Mouse (Mus musculus): ENCODE results near the gene Pecam1. TPM values are rescaled to one million over a fixed set of nuclear protein-coding genes. Genes with fewer than 3 reads are reported as not detected.

Gene Pecam1
- polyA plus RNA-seq, 1 experiment from 2014 or later: 16.0 TPM

DNA sequence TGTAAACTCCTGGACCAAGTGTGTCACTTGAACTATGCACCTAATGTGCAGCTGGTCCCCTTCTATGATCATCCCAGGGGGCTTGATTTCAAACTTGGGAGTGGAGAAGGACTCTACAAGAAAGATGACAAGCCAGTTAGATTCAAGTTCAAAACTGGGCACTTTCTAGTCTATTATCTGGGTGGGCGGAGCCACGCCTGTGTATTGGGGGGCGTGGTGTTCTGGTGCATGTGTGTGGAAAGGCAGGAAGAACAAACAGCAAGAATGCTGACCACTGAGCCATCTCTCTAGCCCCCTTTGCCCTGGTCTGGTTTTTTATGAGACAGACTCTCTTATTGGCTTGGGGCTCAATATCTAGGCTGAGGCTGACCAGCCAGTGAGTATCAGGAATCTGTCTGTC is 54.5 kb downstream of the Pecam1 start:
- 96% methylated on average over 3 of the region's 3 CpGs for WGBS
- no peaks in the 10 kb centered on the region for H3K27me3 ChIP-seq (ENCODE audit: poor library complexity, severe bottlenecking)
- H3K4me1 ChIP-seq: no peaks in the 10 kb centered on the region
- no peak overlapping the region for H3K27ac ChIP-seq
- no peak for DNase-seq (ENCODE audit: extremely low spot score, low spot score)
- H3K36me3 ChIP-seq (replicated peaks): no peaks in the 10 kb centered on the region
- no peak overlapping the region for H3K4me3 ChIP-seq
- H3K9me3 ChIP-seq: no peaks in the 10 kb centered on the region

DNA sequence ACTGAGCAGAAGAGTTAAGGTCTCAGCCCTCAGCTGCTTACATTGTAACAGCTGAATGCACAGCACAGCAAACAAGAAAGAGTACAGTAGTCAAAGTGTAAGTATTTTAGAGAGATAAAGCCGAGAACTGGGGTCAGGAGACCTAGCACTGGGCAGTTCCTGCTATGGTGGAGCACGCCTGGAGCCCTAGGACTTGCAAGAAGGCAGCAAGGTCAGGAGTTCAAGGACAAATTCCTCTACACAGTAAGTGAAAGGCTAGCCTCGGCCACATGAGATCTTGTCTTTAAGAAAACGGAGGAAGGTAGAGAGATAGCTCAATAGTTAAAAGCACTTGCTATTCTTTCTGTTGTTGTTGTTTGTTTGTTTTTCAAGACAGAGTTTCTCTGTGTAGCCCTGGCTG is 57.5 kb downstream of the Pecam1 start:
- Histone ChIP-seq H3K9me3 (no peaks in the 10 kb centered on the region), H3K4me3 (no peak overlapping the region), H3K4me1 (no peaks in the 10 kb centered on the region), H3K27ac (no peak overlapping the region), H3K27me3 (ENCODE audit: poor library complexity, severe bottlenecking) (no peaks in the 10 kb centered on the region), H3K36me3 (replicated peaks) (no peaks in the 10 kb centered on the region)
- WGBS: 86% methylated on average over 4 of the region's 4 CpGs
- DNase-seq (ENCODE audit: extremely low spot score, low spot score): no peak

DNA sequence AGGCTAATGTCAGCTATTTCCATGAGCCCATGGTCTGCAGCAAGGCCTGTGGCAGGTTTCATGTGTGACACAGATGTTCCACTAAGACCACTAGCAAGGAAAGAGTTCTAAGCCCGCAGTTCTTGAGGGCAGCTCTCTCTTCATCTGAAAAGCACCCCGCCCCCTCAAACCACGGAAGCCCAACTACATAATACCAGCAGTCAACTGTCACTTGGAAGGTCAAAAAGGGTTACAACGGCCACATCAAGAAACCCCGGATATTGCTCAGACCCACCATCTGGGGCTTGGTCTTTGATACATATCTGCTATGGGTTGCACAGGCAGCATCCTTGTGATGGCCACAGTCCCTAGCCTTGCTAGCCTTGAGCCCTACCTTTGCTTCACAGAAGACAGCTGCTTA is 62.1 kb downstream of the Pecam1 start:
- H3K27me3 ChIP-seq (ENCODE audit: poor library complexity, severe bottlenecking): no peaks in the 10 kb centered on the region
- no peaks in the 10 kb centered on the region for H3K4me1 ChIP-seq
- no peak for DNase-seq (ENCODE audit: extremely low spot score, low spot score)
- WGBS: 92% methylated on average over 5 of the region's 5 CpGs
- H3K27ac ChIP-seq: no peak overlapping the region
- no peaks in the 10 kb centered on the region for H3K36me3 ChIP-seq (replicated peaks)
- H3K9me3 ChIP-seq: no peaks in the 10 kb centered on the region
- H3K4me3 ChIP-seq: no peak overlapping the region

DNA sequence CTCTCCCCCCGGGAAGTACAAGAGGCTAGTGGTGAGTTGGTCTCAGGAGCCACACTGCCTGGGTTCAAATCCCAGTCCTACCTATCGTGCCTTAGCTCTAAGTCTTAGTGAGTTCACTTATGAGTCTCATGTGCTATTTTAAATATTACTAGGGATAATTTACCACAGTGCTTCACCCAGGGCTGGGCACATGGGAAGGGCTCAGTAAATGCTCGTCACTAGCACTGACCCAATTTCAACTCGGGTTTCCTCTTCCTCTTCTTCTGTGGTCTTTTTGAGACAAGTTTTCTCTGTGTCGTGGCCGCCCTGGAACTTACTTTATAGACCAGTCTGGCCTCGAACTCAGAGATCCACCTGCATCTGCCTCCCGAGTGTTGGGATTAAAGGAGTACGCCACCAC is 63.1 kb downstream of the Pecam1 start:
- H3K36me3 ChIP-seq (replicated peaks): no peaks in the 10 kb centered on the region
- no peaks in the 10 kb centered on the region for H3K9me3 ChIP-seq
- 94% methylated on average over 9 of the region's 9 CpGs for WGBS

DNA sequence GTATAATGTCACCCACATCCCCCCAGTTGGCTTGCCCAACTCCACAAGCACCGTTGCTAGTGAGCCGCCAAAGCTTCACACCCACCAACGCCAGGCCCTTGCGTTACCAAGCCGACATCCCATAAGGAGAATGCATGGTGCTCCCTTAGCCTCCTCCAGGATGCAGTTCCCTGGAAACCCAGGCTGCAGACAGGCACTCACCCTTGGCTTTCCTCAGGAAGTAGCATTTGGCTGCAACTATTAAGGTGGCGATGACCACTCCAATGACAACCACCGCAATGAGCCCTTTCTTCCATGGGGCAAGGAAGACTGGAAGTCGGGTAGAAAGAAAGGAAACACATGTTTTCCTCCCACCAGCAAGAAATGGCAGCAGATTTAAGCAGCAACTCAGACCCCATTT is 66.4 kb downstream of the Pecam1 start:
- Histone ChIP-seq H3K9me3 (no peaks in the 10 kb centered on the region), H3K36me3 (replicated peaks) (no peaks in the 10 kb centered on the region), H3K4me1 (no peaks in the 10 kb centered on the region), H3K27me3 (ENCODE audit: poor library complexity, severe bottlenecking) (no peaks in the 10 kb centered on the region), H3K4me3 (no peak overlapping the region), H3K27ac (no peak overlapping the region)
- no peak for DNase-seq (ENCODE audit: extremely low spot score, low spot score)
- WGBS: 97% methylated on average over 8 of the region's 8 CpGs

More for the DNA sequence above, 63.1 kb downstream of the Pecam1 start:
- Histone ChIP-seq H3K27ac (no peak overlapping the region), H3K4me3 (no peak overlapping the region), H3K4me1 (no peaks in the 10 kb centered on the region), H3K27me3 (ENCODE audit: poor library complexity, severe bottlenecking) (no peaks in the 10 kb centered on the region)
- DNase-seq (ENCODE audit: extremely low spot score, low spot score): no peak

DNA sequence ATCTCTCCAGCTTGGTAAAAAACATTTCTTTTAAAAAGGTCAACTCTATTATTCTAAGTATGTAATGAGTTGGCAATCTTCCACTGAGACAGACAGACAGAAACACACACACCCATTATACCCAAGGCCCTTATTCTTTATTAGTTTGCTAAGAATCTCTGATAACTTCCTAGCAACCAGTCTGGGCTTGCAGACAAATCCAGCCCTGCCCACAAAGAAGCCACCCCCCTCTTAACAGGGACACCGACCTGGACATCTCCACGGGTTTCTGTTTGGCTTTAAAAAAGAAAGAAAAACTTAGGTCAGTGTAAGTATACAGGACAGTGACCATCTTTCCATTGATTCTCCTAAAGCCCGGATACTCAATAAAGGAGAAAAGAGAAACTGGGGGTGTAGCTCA is 67.1 kb downstream of the Pecam1 start:
- DNase-seq (ENCODE audit: extremely low spot score, low spot score): no peak
- Histone ChIP-seq H3K36me3 (replicated peaks) (no peaks in the 10 kb centered on the region), H3K4me1 (no peaks in the 10 kb centered on the region), H3K4me3 (no peak overlapping the region), H3K27me3 (ENCODE audit: poor library complexity, severe bottlenecking) (no peaks in the 10 kb centered on the region), H3K27ac (no peak overlapping the region), H3K9me3 (no peaks in the 10 kb centered on the region)
- WGBS: 87% methylated on average over 3 of the region's 3 CpGs

DNA sequence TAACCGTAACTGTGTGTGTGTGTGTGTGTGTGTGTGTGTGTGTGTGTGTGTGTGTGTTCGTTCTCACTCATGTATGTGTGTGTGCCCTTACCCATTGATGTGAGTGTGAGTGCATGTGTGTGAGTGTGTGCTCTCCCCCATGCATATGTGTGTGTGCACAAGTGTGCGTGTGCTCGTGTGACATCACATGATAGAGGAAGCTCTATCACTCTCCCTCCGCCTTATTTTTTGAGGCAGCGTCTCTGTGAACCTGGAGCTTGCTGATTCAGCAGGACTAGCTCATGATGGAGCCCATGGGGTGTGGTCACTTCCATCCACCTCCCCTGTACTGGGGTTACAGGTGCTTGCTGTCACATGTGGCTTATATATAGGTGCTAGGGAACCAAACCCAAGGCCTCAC is 69.3 kb downstream of the Pecam1 start:
- H3K4me1 ChIP-seq: no peaks in the 10 kb centered on the region

DNA sequence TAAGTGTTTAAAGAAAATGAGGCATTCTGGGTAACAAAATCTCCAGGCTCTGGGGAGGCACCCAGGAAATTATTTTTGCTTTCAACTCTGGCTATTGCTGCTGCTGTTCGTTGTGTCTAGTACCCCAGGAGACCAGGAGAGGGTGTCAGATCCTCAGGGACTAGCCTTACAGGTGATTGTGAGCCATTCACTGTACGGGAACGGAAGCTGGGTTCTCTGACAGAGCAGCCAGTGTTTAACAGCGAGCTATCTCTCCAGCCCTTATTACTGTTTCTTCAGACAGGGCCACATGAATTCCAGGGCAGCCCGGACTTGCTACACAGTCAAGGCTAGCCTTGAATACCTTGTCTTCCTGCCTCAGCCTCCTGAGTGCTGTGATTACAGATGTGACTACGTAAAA is 70.6 kb downstream of the Pecam1 start:
- peaks cover 10% of the 10 kb centered on the region for H3K4me1 ChIP-seq
- H3K9me3 ChIP-seq: no peaks in the 10 kb centered on the region
- no peak overlapping the region for H3K4me3 ChIP-seq
- no peaks in the 10 kb centered on the region for H3K27me3 ChIP-seq (ENCODE audit: poor library complexity, severe bottlenecking)
- no peak overlapping the region for H3K27ac ChIP-seq
- no peak for DNase-seq (ENCODE audit: extremely low spot score, low spot score)
- 53% methylated on average over 6 of the region's 6 CpGs for WGBS
- H3K36me3 ChIP-seq (replicated peaks): no peaks in the 10 kb centered on the region

More for the DNA sequence above, 69.3 kb downstream of the Pecam1 start:
- H3K27me3 ChIP-seq (ENCODE audit: poor library complexity, severe bottlenecking): no peaks in the 10 kb centered on the region
- 94% methylated on average over 6 of the region's 6 CpGs for WGBS
- H3K27ac ChIP-seq: no peak overlapping the region
- H3K9me3 ChIP-seq: no peaks in the 10 kb centered on the region
- DNase-seq (ENCODE audit: extremely low spot score, low spot score): no peak
- no peak overlapping the region for H3K4me3 ChIP-seq
- H3K36me3 ChIP-seq (replicated peaks): no peaks in the 10 kb centered on the region

DNA sequence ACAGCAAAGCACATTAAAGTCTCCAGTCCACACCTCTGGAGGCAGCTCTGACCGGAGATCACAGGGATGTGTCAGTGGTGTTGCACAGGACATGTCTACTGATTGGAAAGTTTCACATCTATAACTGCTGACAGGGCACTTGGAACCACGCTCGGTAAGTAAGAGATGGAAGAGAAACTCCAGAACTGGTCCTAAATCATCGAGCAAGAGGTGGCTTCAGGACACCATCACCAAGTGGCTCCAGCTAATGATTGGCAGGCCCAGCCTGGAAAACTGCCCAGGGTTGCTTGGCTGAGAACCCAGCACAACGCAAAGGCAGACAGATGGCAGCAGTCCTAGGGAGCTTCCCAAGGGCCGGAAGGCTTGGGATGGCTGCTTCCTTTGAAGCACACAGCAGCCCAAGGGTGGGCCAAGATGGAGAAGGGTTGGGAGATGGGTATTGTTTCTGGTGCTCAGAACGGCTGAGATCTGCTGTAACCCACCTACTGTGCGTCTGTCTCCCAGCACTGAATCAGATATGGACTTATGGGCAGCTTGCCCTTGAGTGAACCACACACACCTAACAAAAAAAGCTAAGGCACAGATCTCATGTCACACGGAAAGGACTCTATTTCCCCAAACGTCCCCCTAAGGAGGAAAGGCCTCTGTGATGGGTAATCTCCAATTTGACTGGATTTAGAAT is 72.4 kb downstream of the Pecam1 start:
- Histone ChIP-seq H3K27ac (no peak overlapping the region), H3K9me3 (no peaks in the 10 kb centered on the region), H3K27me3 (ENCODE audit: poor library complexity, severe bottlenecking) (no peaks in the 10 kb centered on the region)

DNA sequence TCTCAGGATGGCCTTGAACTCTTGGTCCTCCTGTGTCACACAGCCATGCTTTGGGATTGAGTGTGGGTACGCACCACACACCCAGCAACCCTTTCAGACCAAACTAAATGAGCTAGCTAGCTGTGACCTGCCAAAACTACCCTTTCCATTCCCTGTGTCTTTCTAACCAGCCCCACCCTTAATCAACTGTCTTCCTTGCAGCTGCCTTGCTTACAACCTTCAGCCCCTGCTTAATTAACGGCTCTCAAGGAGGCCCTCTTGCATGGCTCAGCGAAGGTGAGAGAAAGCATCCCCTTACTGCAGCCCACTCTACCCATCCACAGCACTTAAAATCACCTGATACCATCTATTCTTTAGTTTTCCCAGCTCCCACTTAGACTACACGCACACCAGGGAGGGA is 73.1 kb downstream of the Pecam1 start:
- no peak for DNase-seq (ENCODE audit: extremely low spot score, low spot score)
- Histone ChIP-seq H3K27me3 (ENCODE audit: poor library complexity, severe bottlenecking) (no peaks in the 10 kb centered on the region), H3K4me1 (peaks cover 23% of the 10 kb centered on the region), H3K9me3 (no peaks in the 10 kb centered on the region), H3K36me3 (replicated peaks) (no peaks in the 10 kb centered on the region), H3K4me3 (no peak overlapping the region), H3K27ac (no peak overlapping the region)
- 83% methylated on average over 4 of the region's 4 CpGs for WGBS

More for the DNA sequence above, 72.4 kb downstream of the Pecam1 start:
- no peak overlapping the region for H3K4me3 ChIP-seq
- no peak for DNase-seq (ENCODE audit: extremely low spot score, low spot score)
- 91% methylated on average over 10 of the region's 10 CpGs for WGBS
- peaks cover 23% of the 10 kb centered on the region for H3K4me1 ChIP-seq
- H3K36me3 ChIP-seq (replicated peaks): no peaks in the 10 kb centered on the region

DNA sequence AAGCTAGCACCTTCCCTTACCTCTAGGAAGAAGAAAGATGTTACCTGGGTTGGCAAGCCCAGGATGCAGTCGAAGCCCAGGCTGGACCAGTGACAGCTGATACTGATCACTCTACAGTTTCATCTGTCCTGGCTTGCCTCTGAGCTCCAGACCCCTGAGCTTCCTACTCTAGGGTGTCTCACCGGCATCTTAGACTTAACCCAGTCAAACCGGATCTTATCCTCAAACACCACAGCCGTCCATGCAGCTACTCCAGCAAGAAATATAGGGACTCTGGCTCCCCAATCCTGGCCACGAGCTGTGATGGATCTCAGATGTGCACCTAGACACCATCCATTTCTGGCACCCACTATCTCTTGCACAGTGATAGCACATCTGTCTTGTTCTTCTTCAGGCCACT is 74.6 kb downstream of the Pecam1 start:
- H3K27me3 ChIP-seq (ENCODE audit: poor library complexity, severe bottlenecking): no peaks in the 10 kb centered on the region
- peaks cover 27% of the 10 kb centered on the region for H3K4me1 ChIP-seq
- no peaks in the 10 kb centered on the region for H3K9me3 ChIP-seq
- H3K36me3 ChIP-seq (replicated peaks): no peaks in the 10 kb centered on the region
- H3K27ac ChIP-seq: peak overlapping the region; percentile 80; the same call in 1 of the 2 replicates
- no peak for DNase-seq (ENCODE audit: extremely low spot score, low spot score)
- WGBS: 92% methylated on average over 5 of the region's 5 CpGs
- H3K4me3 ChIP-seq: no peak overlapping the region

DNA sequence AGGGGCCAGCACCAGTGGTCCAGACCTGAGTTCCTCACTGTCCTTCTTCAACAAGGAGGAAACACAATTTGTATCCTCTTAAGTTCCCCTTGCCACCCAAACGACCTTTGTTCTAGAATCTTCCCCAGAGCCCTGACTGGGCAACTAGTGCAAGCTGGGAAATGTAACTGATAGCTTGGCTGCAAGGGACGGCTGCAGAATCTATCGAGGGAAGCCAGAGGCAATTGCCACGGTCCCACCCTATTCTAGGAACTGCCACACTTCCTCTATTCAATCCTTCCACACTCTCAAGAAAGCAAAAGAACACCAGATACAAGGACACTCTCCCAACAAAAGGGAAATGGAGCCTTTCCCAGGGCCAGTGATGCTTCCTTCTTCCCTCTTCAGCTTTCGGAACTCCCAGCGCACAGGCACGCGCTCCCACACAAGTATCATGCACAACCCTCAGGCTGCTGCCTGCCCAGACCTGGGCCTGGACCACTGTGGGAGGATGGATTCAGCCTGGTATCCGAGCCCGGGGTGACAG is 75.2 kb downstream of the Pecam1 start:
- Histone ChIP-seq H3K36me3 (replicated peaks) (no peaks in the 10 kb centered on the region), H3K27ac (peak overlapping the region; percentile 80), H3K9me3 (no peaks in the 10 kb centered on the region), H3K4me3 (no peak overlapping the region), H3K27me3 (ENCODE audit: poor library complexity, severe bottlenecking) (no peaks in the 10 kb centered on the region), H3K4me1 (peaks cover 31% of the 10 kb centered on the region)
- WGBS: 76% methylated on average over 10 of the region's 10 CpGs
- DNase-seq (ENCODE audit: extremely low spot score, low spot score): no peak

DNA sequence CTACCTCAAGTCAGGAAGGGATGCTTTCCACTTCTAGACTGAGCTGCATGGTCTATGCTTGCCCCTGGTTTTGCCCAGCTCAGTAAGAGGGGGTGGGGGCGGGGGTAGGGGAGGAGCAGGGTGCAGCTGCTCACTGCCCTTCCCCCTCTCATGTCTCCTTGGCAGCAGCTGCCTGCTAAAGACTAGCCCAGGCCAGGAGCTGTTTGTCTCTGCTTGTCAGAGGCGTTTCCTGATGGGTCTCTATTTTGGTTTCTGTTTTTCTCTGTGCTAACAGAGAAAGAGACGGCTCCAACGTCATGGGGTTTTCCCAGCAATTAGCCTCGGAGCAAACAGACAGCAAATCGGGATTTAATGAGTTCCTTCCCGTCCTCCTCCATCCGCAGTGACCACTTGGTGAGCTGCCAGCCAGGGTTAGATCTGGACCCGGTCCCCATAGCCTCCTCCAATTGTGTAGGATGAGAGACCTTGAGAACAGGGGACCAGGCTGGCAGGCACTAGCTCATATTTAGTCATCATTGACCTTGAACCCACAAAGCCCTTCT is 75.7 kb downstream of the Pecam1 start:
- H3K4me1 ChIP-seq: peaks cover 37% of the 10 kb centered on the region
- peak; percentile 25 for DNase-seq (ENCODE audit: extremely low spot score, low spot score)
- H3K4me3 ChIP-seq: peak overlapping the region; percentile 10; the same call in 1 of the 2 replicates
- H3K9me3 ChIP-seq: no peaks in the 10 kb centered on the region
- no peaks in the 10 kb centered on the region for H3K27me3 ChIP-seq (ENCODE audit: poor library complexity, severe bottlenecking)
- peak overlapping the region; percentile 80 for H3K27ac ChIP-seq
- WGBS: 8% methylated on average over 9 of the region's 9 CpGs
- H3K36me3 ChIP-seq (replicated peaks): no peaks in the 10 kb centered on the region
